Mouse (Mus musculus) liver, adult 2 months (tissue): ENCODE data around the gene Chl1. TPM values are rescaled to one million over a fixed set of nuclear protein-coding genes. Genes with fewer than 3 reads are reported as not detected.

Experiments used
- DNase-seq: peaks from one replicate; pipeline ENCODE4 v3.0.0-alpha.2; 2011; ENCODE audit warnings: low read depth, low spot score; ENCODE audit errors: extremely low read depth
- H3K27ac ChIP-seq: fragments of 200-500 bp; replicated peaks from 2 replicates; pipeline ENCODE4 v1.5.1; 2012; ENCODE audit warnings: low read depth, mild to moderate bottlenecking, control low read depth, inconsistent platforms, low read length; ENCODE audit not compliant: insufficient read depth
- H3K27me3 ChIP-seq: fragments of 200-500 bp; 2 replicates; pipeline ENCODE4 v1.6.1; 2012; ENCODE audit warnings: mild to moderate bottlenecking, moderate library complexity, low read length, inconsistent platforms; ENCODE audit not compliant: control insufficient read depth, insufficient read depth
- H3K36me3 ChIP-seq: fragments of 200-500 bp; 2 replicates; pipeline ENCODE4 v1.6.1; 2012; ENCODE audit warnings: low read length, inconsistent platforms; ENCODE audit not compliant: control insufficient read depth, insufficient read depth
- H3K4me1 ChIP-seq: fragments of 200-500 bp; 2 replicates; pipeline ENCODE4 v1.6.1; 2011; ENCODE audit warnings: low read length; ENCODE audit not compliant: control insufficient read depth, insufficient read depth
- H3K4me3 ChIP-seq: fragments of 200-500 bp; 2 replicates; pipeline ENCODE4 v1.5.1; 2011; ENCODE audit warnings: low read depth, mild to moderate bottlenecking, control low read depth, low read length, moderate library complexity; ENCODE audit not compliant: insufficient read depth
- H3K79me2 ChIP-seq: fragments of 200-500 bp; 2 replicates; pipeline ENCODE4 v1.6.1; 2012; ENCODE audit warnings: inconsistent platforms, mild to moderate bottlenecking, low read length, moderate library complexity; ENCODE audit not compliant: control insufficient read depth, insufficient read depth
- H3K9ac ChIP-seq: fragments of 200-500 bp; 2 replicates; pipeline ENCODE4 v1.6.1; 2012; ENCODE audit warnings: low read depth, mild to moderate bottlenecking, control low read depth, inconsistent platforms, low read length
- CTCF ChIP-seq: fragments of 200-500 bp; IDR thresholded peaks from 2 replicates; pipeline ENCODE4 v1.5.1; 2011; ENCODE audit warnings: low read depth, low read length, control low read depth
- POLR2A ChIP-seq: fragments of 200-500 bp; IDR thresholded peaks from 2 replicates; pipeline ENCODE4 v1.6.1; 2011; ENCODE audit warnings: low read length, control low read depth; ENCODE audit not compliant: insufficient read depth; ENCODE audit errors: extremely low read depth
- WGBS: fragments of 180-500 bp; shearing (Covaris S2); methylation state at CpG from one replicate; pipeline ENCODE4 v1.1.7; 2018; 5-methylcytosine and 5-hydroxymethylcytosine counted together
- polyA plus RNA-seq: library from polyadenylated mRNA; depleted of rRNA; stranded (reverse); fragments of >200 nt; gene quantifications from 2 replicates; pipeline ENCODE4 v1.2.3, GENCODE M21; 2012
- total RNA-seq: library from RNA; depleted of rRNA; stranded (reverse); fragments of >200 nt; gene quantifications from 2 replicates; pipeline ENCODE4 v1.2.3, GENCODE M21; 2014

The Chl1 gene
- total and polyA plus RNA-seq, 2 experiments, result under 0.01 TPM; not detected in 1

GRCm38 (mm10) chr6:103612626-103613025 lies 102.2 kb downstream of the Chl1 start:
- Histone ChIP-seq H3K36me3 (no peaks in the 10 kb centered on the region), H3K4me3 (no peak overlapping the region), H3K9ac (no peak overlapping the region), H3K27ac (no peak overlapping the region), H3K79me2 (no peaks in the 10 kb centered on the region), H3K27me3 (no peaks in the 10 kb centered on the region), H3K4me1 (no peaks in the 10 kb centered on the region)
- DNase-seq, result no peak
- WGBS, result 84% methylated on average over 3 of the region's 3 CpGs
- no peak for TF ChIP-seq POLR2A
- no peak for TF ChIP-seq CTCF

- TF ChIP-seq CTCF, result no peak
- TF ChIP-seq POLR2A, result no peak
- no peaks in the 10 kb centered on the region for H3K4me1 ChIP-seq
- H3K27ac ChIP-seq, result no peak overlapping the region
- 92% methylated on average over 3 of the region's 3 CpGs for WGBS
- no peak overlapping the region for H3K4me3 ChIP-seq
- H3K9ac ChIP-seq, result no peak overlapping the region
- H3K27me3 ChIP-seq, result no peaks in the 10 kb centered on the region
- no peak for DNase-seq
- H3K79me2 ChIP-seq, result no peaks in the 10 kb centered on the region
- H3K36me3 ChIP-seq, result no peaks in the 10 kb centered on the region
Observed at GRCm38 (mm10) chr6:103613714-103614113, 103.3 kb downstream of the Chl1 start.

GRCm38 (mm10) chr6:103615924-103616602 lies 105.7 kb downstream of the Chl1 start:
- WGBS, result 46% methylated on average over 3 of the region's 3 CpGs
- no peak for DNase-seq
- TF ChIP-seq CTCF (no peak), POLR2A (no peak)
- Histone ChIP-seq H3K27me3 (no peaks in the 10 kb centered on the region), H3K27ac (no peak overlapping the region), H3K9ac (no peak overlapping the region), H3K36me3 (no peaks in the 10 kb centered on the region), H3K4me1 (no peaks in the 10 kb centered on the region), H3K79me2 (no peaks in the 10 kb centered on the region), H3K4me3 (no peak overlapping the region)

GRCm38 (mm10) chr6:103620880-103621279 lies 110.5 kb downstream of the Chl1 start:
- TF ChIP-seq POLR2A, result no peak
- TF ChIP-seq CTCF, result no peak

GRCm38 (mm10) chr6:103622117-103622713 lies 111.8 kb downstream of the Chl1 start:
- H3K27me3 ChIP-seq, result no peaks in the 10 kb centered on the region
- H3K27ac ChIP-seq, result no peak overlapping the region
- H3K4me1 ChIP-seq, result no peaks in the 10 kb centered on the region
- no peaks in the 10 kb centered on the region for H3K79me2 ChIP-seq
- no peak overlapping the region for H3K4me3 ChIP-seq
- no peak for TF ChIP-seq CTCF
- no peak for TF ChIP-seq POLR2A
- no peaks in the 10 kb centered on the region for H3K36me3 ChIP-seq
- DNase-seq, result no peak
- 75% methylated on average over 3 of the region's 3 CpGs for WGBS
- no peak overlapping the region for H3K9ac ChIP-seq

More at GRCm38 (mm10) chr6:103620880-103621279, 110.5 kb downstream of the Chl1 start:
- H3K4me1 ChIP-seq, result no peaks in the 10 kb centered on the region
- H3K27ac ChIP-seq, result no peak overlapping the region
- H3K27me3 ChIP-seq, result no peaks in the 10 kb centered on the region
- H3K36me3 ChIP-seq, result no peaks in the 10 kb centered on the region
- WGBS, result 78% methylated on average over 4 of the region's 4 CpGs
- no peaks in the 10 kb centered on the region for H3K79me2 ChIP-seq
- no peak overlapping the region for H3K4me3 ChIP-seq
- H3K9ac ChIP-seq, result no peak overlapping the region
- DNase-seq, result no peak

- no peak overlapping the region for H3K4me3 ChIP-seq
- DNase-seq, result no peak
- H3K27ac ChIP-seq, result no peak overlapping the region
- H3K27me3 ChIP-seq, result no peaks in the 10 kb centered on the region
- TF ChIP-seq CTCF (no peak), POLR2A (no peak)
- no peaks in the 10 kb centered on the region for H3K79me2 ChIP-seq
- WGBS, result 38% methylated on average over 3 of the region's 3 CpGs
- H3K9ac ChIP-seq, result no peak overlapping the region
- no peaks in the 10 kb centered on the region for H3K36me3 ChIP-seq
- no peaks in the 10 kb centered on the region for H3K4me1 ChIP-seq
Observed at GRCm38 (mm10) chr6:103632856-103633255, 122.5 kb downstream of the Chl1 start.
